Mouse (Mus musculus): ENCODE results near the gene Pex14. TPM values are rescaled to one million over a fixed set of nuclear protein-coding genes. Genes with fewer than 3 reads are reported as not detected.

Pex14 gene
- polyA plus RNA-seq, 1 experiment: 49.4 TPM

DNA sequence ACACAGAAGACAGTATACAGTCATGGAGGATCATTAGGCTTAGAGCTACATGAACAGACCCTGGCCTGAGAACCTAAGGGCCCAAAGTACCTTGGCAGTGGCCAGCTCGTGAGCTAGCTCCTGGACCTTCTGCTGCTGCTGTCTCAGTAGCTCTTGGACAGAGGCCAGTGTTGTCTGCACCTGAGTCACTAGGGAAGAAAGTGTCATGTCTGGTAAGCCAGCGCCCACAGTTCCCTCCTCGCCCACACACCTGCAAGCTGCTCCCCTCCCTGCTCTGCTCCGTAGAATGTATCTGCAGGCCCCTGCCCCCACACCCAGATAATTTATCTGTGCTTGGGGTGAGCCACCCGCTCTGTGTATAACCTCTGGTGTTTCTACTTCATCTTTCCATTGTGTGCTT, 133.5 kb downstream of the Pex14 start:
- 72% methylated on average over 5 of the region's 5 CpGs for WGBS
- TF ChIP-seq CTCF (IDR thresholded peaks at IDR 0.05; ENCODE audit: extremely low read depth, insufficient read length, insufficient replicate concordance, low read depth, low read length) (no peak), POLR2A (IDR thresholded peaks at IDR 0.05; ENCODE audit: low read depth, low read length) (no peak)
- Histone ChIP-seq H3K4me1 (ENCODE audit: control insufficient read depth, insufficient read depth, insufficient read length, low read length) (no peaks in the 10 kb centered on the region), H3K36me3 (ENCODE audit: control insufficient read depth, insufficient read depth, low read length) (peaks cover 25% of the 10 kb centered on the region), H3K27ac (ENCODE audit: insufficient read depth, low read depth, low read length) (no peak overlapping the region), H3K4me3 (ENCODE audit: low read depth, low read length) (no peak overlapping the region), H3K27me3 (ENCODE audit: control insufficient read depth, insufficient read depth, low read length) (no peaks in the 10 kb centered on the region)

DNA sequence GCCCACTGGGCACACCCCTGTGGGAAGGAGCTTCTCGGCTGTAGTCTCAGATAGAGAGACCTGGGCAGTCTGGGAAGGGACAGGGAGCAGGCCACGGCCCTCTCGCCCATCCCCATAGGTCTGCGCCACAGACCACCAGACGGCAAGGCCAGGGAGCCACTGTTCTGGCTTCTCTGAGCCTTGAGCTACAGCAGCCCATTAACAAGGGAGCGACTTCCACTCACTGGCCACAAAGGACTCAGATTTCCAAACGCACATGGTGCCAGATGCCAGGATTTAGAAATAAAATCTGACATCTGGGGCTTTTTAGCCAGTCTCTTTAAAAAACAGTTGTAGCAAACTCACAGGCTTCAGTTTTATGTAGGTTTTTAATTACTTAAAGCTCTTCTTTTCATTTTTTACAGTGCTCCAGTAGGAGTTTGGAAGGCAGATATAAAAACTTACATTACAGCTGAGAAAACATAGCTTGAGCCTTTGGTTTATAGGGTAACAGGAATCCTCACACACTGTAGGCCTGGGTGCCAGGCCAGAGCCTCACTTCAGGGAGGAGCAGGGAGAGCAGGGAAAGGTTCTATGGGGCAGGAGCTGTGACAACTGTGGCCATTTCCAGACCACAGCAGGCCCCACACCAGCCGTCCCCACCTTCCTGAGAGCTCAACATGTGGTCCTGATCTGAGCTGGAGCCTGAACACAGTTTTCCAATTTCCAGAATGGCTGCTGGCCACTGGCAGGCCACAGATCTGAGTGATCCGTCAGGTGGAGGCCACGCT, 134.9 kb downstream of the Pex14 start:
- Histone ChIP-seq H3K36me3 (ENCODE audit: control insufficient read depth, insufficient read depth, low read length) (peaks cover 34% of the 10 kb centered on the region), H3K27me3 (ENCODE audit: control insufficient read depth, insufficient read depth, low read length) (no peaks in the 10 kb centered on the region), H3K4me1 (ENCODE audit: control insufficient read depth, insufficient read depth, insufficient read length, low read length) (no peaks in the 10 kb centered on the region), H3K27ac (ENCODE audit: insufficient read depth, low read depth, low read length) (no peak overlapping the region), H3K4me3 (ENCODE audit: low read depth, low read length) (no peak overlapping the region)
- no peak for TF ChIP-seq POLR2A (IDR thresholded peaks at IDR 0.05; ENCODE audit: low read depth, low read length)
- no peak for TF ChIP-seq CTCF (IDR thresholded peaks at IDR 0.05; ENCODE audit: extremely low read depth, insufficient read length, insufficient replicate concordance, low read depth, low read length)
- WGBS: 93% methylated on average over 10 of the region's 10 CpGs

DNA sequence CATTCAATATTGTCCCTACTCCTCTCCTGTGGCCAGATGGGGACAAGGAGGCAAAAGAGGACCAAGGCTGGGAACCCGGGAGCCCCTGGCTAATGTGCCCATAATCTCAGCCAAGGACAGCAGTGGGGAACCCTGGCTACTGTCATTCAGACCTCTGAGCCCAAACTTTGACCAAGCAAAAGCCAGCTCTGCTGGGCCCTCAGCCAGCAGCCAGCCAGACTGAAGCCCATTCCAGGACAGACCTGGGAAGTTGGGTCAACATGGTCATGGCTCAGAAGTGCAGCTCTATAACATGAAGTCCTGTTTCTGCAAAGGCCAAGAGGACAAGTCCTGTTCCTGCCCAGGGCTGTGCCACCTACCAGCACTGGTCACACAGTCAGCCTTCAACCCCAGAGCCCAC, 137.6 kb downstream of the Pex14 start:
- no peaks in the 10 kb centered on the region for H3K27me3 ChIP-seq (ENCODE audit: control insufficient read depth, insufficient read depth, low read length)
- no peaks in the 10 kb centered on the region for H3K4me1 ChIP-seq (ENCODE audit: control insufficient read depth, insufficient read depth, insufficient read length, low read length)
- peaks cover 31% of the 10 kb centered on the region for H3K36me3 ChIP-seq (ENCODE audit: control insufficient read depth, insufficient read depth, low read length)
- TF ChIP-seq CTCF (IDR thresholded peaks at IDR 0.05; ENCODE audit: extremely low read depth, insufficient read length, insufficient replicate concordance, low read depth, low read length) (no peak), POLR2A (IDR thresholded peaks at IDR 0.05; ENCODE audit: low read depth, low read length) (no peak)
- H3K27ac ChIP-seq (ENCODE audit: insufficient read depth, low read depth, low read length): no peak overlapping the region
- no peak overlapping the region for H3K4me3 ChIP-seq (ENCODE audit: low read depth, low read length)
- 75% methylated on average over 1 of the region's 1 CpGs for whole genome bisulfite sequencing

DNA sequence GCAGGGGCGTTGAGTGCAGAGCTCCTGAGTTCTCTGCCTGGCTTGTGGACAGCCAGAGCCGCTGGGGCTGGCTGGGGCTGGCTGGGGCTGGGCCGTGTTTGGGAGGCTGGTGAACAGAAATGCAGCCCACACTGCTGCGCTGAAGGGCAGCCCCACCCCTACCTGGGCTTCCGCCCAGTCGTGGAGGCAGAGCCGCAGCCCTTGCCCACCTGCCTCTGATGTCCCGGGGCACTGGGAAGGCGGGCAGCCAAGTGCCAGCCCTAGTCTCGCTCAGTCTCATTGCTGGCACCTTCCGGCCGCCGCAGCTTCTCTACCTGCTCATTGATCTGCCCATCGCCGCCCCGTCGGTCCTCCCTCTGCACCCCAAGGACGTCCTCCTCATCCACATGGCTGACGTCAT, 138.6 kb downstream of the Pex14 start:
- Histone ChIP-seq H3K4me1 (ENCODE audit: control insufficient read depth, insufficient read depth, insufficient read length, low read length) (no peaks in the 10 kb centered on the region), H3K4me3 (ENCODE audit: low read depth, low read length) (peak overlapping the region; percentile 4), H3K36me3 (ENCODE audit: control insufficient read depth, insufficient read depth, low read length) (peaks cover 29% of the 10 kb centered on the region), H3K27me3 (ENCODE audit: control insufficient read depth, insufficient read depth, low read length) (no peaks in the 10 kb centered on the region), H3K27ac (ENCODE audit: insufficient read depth, low read depth, low read length) (peak overlapping the region; percentile 37)
- TF ChIP-seq POLR2A (IDR thresholded peaks at IDR 0.05; ENCODE audit: low read depth, low read length) (no peak), CTCF (IDR thresholded peaks at IDR 0.05; ENCODE audit: extremely low read depth, insufficient read length, insufficient replicate concordance, low read depth, low read length) (no peak)
- 90% methylated on average over 19 of the region's 19 CpGs for WGBS

DNA sequence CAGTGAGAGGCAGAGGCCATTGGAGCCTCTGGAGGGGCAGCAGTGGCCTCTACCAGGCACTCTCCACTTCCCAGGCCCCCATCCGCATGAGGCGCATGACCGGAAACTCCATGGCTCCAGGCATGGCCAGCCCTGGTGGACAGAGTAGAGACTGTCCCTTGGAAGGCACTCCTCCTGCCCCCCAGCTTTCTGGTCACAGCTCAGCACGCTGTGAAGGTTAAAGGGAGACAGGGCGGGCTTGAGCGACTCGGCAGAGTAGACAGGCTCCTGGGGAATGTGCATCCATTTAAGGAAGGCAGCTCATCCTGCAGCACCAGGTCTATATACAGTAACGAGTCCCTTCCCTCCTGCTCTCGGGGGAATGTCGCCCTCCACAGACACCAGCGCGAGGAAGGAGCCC, 139.7 kb downstream of the Pex14 start:
- H3K4me1 ChIP-seq (ENCODE audit: control insufficient read depth, insufficient read depth, insufficient read length, low read length): peaks cover 4% of the 10 kb centered on the region
- H3K4me3 ChIP-seq (ENCODE audit: low read depth, low read length): no peak overlapping the region
- 86% methylated on average over 12 of the region's 12 CpGs for WGBS
- peaks cover 24% of the 10 kb centered on the region for H3K36me3 ChIP-seq (ENCODE audit: control insufficient read depth, insufficient read depth, low read length)
- H3K27ac ChIP-seq (ENCODE audit: insufficient read depth, low read depth, low read length): peak overlapping the region; percentile 37; the same call in 1 of the 2 replicates
- TF ChIP-seq POLR2A (IDR thresholded peaks at IDR 0.05; ENCODE audit: low read depth, low read length) (no peak), CTCF (IDR thresholded peaks at IDR 0.05; ENCODE audit: extremely low read depth, insufficient read length, insufficient replicate concordance, low read depth, low read length) (no peak)
- no peaks in the 10 kb centered on the region for H3K27me3 ChIP-seq (ENCODE audit: control insufficient read depth, insufficient read depth, low read length)

DNA sequence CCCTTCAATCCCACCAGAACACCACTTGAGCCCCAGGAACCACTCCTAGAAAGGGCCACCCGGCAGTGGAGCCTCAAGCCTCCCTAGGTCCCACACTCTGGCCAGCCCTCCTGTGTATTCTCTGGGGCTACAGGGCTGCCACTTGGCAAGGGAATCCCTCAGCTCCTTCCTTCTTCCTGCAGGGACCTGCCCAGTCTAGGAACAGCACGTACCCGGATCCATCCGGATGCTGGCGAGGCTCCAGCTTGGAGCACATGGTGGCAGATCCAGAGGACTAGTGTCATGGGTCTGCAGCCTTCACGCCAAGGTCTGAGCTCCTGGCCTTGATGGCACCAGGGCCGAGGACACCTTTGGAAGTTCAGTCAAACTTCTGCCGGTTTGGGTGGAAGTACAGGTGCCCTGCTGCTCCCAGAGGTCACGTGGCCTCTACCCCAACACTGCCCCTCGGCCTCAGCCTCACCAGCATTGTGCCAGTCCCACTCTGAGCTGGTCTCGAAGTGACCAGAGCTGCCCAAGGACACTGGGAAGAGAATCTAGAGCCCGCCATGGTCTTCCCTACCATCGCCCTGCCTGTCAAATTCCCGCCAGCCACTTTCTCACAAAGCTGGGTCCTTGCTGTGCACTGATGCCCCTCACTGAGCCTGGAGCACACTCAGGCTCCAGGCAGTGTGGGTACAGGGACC, 144.4 kb downstream of the Pex14 start:
- peak overlapping the region; percentile 26 for H3K27ac ChIP-seq (ENCODE audit: insufficient read depth, low read depth, low read length)
- peaks cover 12% of the 10 kb centered on the region for H3K4me1 ChIP-seq (ENCODE audit: control insufficient read depth, insufficient read depth, insufficient read length, low read length)
- peaks cover 37% of the 10 kb centered on the region for H3K36me3 ChIP-seq (ENCODE audit: control insufficient read depth, insufficient read depth, low read length)
- H3K4me3 ChIP-seq (ENCODE audit: low read depth, low read length): no peak overlapping the region
- 48% methylated on average over 14 of the region's 14 CpGs for WGBS
- TF ChIP-seq POLR2A (IDR thresholded peaks at IDR 0.05; ENCODE audit: low read depth, low read length): no peak
- TF ChIP-seq CTCF (IDR thresholded peaks at IDR 0.05; ENCODE audit: extremely low read depth, insufficient read length, insufficient replicate concordance, low read depth, low read length): no peak
- H3K27me3 ChIP-seq (ENCODE audit: control insufficient read depth, insufficient read depth, low read length): no peaks in the 10 kb centered on the region
